Mouse (Mus musculus) intestine, embryonic 14.5 days (tissue): Measurements from ENCODE around the gene Prkra. TPM values are rescaled to one million over a fixed set of nuclear protein-coding genes. Genes with fewer than 3 reads are reported as not detected.
"Not testable (repeated sequence)": the region's sequence is repeated elsewhere in the genome, so short reads cannot be mapped to it uniquely, and the experiment has no call there.

Experiments
- ATAC-seq: fragments of 200-750 bp; cut with Nextera tagmentation; replicated peaks from 2 replicates; pipeline ENCODE4 v1.8.0; 2017; ENCODE audit warnings: low read depth, moderate number of reproducible peaks, moderate TSS enrichment, moderate library complexity; ENCODE audit not compliant: low FRiP score, low TSS enrichment
- DNase-seq: peaks from one replicate; pipeline ENCODE4 v3.0.0-alpha.2; 2018; ENCODE audit warnings: low spot score
- H3K27ac ChIP-seq: fragments of 300-500 bp; sonication (generic); 2 replicates; pipeline ENCODE4 v1.5.1; 2014; ENCODE audit warnings: low read depth, mild to moderate bottlenecking, control low read depth
- H3K27me3 ChIP-seq: fragments of 300-500 bp; sonication (generic); replicated peaks from 2 replicates; pipeline ENCODE4 v1.6.1; 2014; ENCODE audit warnings: low read length, control low read depth; ENCODE audit not compliant: control insufficient read depth, insufficient read depth
- H3K36me3 ChIP-seq: fragments of 300-500 bp; sonication (generic); 2 replicates; pipeline ENCODE4 v1.6.1; 2014; ENCODE audit warnings: low read length, control low read depth; ENCODE audit not compliant: control insufficient read depth, insufficient read depth
- H3K4me1 ChIP-seq: fragments of 300-500 bp; sonication (generic); replicated peaks from 2 replicates; pipeline ENCODE4 v1.6.1; 2014; ENCODE audit warnings: low read length, control low read depth, mixed read lengths; ENCODE audit not compliant: control insufficient read depth, insufficient read depth
- H3K4me2 ChIP-seq: fragments of 300-500 bp; sonication (generic); 2 replicates; pipeline ENCODE4 v1.6.1; 2014; ENCODE audit warnings: low read length
- H3K4me3 ChIP-seq: fragments of 300-500 bp; sonication (generic); 2 replicates; pipeline ENCODE4 v1.5.1; 2014; ENCODE audit warnings: low read depth, low read length, control low read depth, mixed read lengths
- H3K9ac ChIP-seq: fragments of 300-500 bp; sonication (generic); 2 replicates; pipeline ENCODE4 v1.6.1; 2014; ENCODE audit warnings: mild to moderate bottlenecking, low read length
- H3K9me3 ChIP-seq: fragments of 300-500 bp; sonication (generic); 2 replicates; pipeline ENCODE4 v1.6.1; 2016; ENCODE audit warnings: low read length, control low read depth; ENCODE audit not compliant: control insufficient read depth
- WGBS: fragments of 180-500 bp; shearing (Covaris S2); extraction: QIAGEN DNeasy Blood & Tissue Kit; methylation state at CpG from one replicate; pipeline ENCODE4 v1.1.7; 2014; 5-methylcytosine and 5-hydroxymethylcytosine counted together
- polyA plus RNA-seq: library from polyadenylated mRNA; unstranded; fragments of >200 nt; fragmentation: Nextera tagmentation; extraction: Ambion mirVana; gene quantifications from 2 replicates; pipeline ENCODE4 v1.2.1, GENCODE M21; 2014

The Prkra gene
- polyA plus RNA-seq, 1 experiment from 2014 or later: 52.5 TPM

DNA sequence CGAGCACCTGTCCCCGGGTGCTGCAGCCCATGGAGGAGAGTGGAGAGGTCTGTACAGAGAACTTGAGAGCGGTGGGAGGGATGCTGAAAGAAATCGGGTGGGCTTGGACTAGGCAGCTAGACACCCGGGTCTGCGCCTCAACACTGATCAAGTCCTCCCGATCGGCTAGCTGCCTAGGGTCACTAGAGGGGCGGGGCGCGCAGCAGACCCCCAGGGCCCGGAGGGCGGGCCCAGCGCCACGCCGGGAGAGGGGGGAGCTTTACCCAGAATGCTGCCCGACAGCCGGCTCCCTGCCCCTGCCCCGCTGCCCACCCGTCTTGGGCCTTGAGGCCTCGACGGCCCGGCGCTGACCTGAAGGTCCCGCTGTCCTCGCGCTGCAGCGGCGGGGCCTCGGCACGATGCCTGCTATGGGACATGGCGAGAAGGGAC, 360 bp downstream of the Prkra start:
- DNase-seq: peak; percentile 76
- peak overlapping the region; percentile 53 for H3K4me3 ChIP-seq
- peak overlapping the region; percentile 74; the same call in 1 of the 2 replicates for H3K27ac ChIP-seq
- WGBS: 1% methylated on average over 27 of the region's 32 CpGs
- peaks cover 4% of the 10 kb centered on the region; the same call in 1 of the 2 replicates for H3K36me3 ChIP-seq
- H3K27me3 ChIP-seq: no peaks in the 10 kb centered on the region
- peak overlapping the region; percentile 48 for H3K9ac ChIP-seq
- peak overlapping the region; percentile 80 for H3K4me2 ChIP-seq
- H3K9me3 ChIP-seq: no peaks in the 10 kb centered on the region
- H3K4me1 ChIP-seq: peaks cover 10% of the 10 kb centered on the region
- peak; percentile 32 for ATAC-seq

DNA sequence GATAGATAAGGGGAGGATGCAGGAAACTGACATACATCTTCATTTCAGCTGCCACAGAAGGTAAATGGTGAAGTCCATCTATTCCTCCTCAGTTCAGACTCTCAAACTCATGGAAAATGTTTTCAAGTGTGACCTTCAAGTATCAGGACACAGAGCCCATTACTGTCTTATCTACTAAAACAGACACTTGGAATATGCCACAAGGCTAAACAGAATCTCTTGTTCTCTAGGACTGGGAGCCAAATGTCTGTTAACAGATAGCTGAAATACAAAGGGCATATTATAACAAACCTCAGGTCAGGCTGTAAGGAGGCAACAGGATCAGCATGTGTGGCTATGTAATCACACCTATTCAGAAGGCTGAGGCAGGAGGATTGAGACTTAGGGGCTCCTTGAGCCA, 4.0 kb downstream of the Prkra start:
- Histone ChIP-seq H3K36me3 (peaks cover 38% of the 10 kb centered on the region), H3K4me1 (peaks cover 10% of the 10 kb centered on the region), H3K9me3 (no peaks in the 10 kb centered on the region), H3K9ac (no peak overlapping the region), H3K27ac (no peak overlapping the region), H3K27me3 (no peaks in the 10 kb centered on the region), H3K4me3 (no peak overlapping the region), H3K4me2 (no peak overlapping the region)
- DNase-seq (no peak), ATAC-seq (no peak)

DNA sequence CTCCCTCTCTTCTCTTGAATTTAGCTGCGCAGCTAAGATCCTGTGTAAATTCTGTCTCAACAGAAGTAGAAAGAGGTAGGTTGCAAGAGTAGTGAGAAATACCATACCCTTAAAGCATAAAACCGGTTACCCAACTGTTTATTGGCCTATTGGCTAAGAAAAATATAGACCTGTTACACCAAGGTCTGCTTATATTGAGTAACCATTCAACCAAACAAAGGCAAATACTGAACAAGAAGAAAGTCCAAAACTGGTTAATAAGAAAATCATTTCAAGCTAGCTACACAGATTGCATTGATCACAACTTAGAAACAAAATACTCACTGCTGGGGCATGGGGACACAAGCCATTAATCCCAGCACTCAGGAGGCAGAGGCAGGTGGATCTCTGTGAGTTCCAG, 8.2 kb downstream of the Prkra start:
- 88% methylated on average over 2 of the region's 2 CpGs for WGBS
- no peak overlapping the region for H3K4me2 ChIP-seq
- H3K4me3 ChIP-seq: no peak overlapping the region
- H3K9me3 ChIP-seq: no peaks in the 10 kb centered on the region
- ATAC-seq (no peak), DNase-seq (no peak)
- H3K27ac ChIP-seq: no peak overlapping the region
- peaks cover 74% of the 10 kb centered on the region for H3K36me3 ChIP-seq
- H3K9ac ChIP-seq: no peak overlapping the region
- H3K27me3 ChIP-seq: no peaks in the 10 kb centered on the region
- H3K4me1 ChIP-seq: no peaks in the 10 kb centered on the region

DNA sequence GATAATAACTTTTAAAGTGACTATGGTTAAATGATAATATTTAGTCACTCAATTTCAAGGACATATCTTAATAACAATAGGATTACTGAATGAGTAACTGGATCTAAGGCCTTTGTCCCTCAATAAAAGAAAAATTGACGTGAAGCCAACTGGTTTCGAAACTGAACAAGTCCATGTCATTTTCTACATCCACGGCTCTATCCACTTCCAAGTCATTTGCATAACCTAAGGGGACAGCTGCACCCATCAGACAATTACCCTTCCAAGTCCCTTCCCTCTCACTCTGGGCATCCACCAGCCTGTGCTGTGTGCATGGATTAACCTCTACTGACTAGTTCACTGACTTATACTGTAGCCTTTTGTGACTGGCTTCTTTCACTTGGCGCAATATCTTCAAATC, 16.2 kb downstream of the Prkra start:
- Histone ChIP-seq H3K9ac (no peak overlapping the region), H3K4me3 (no peak overlapping the region), H3K4me2 (no peak overlapping the region), H3K4me1 (no peaks in the 10 kb centered on the region), H3K27ac (no peak overlapping the region), H3K9me3 (no peaks in the 10 kb centered on the region), H3K27me3 (no peaks in the 10 kb centered on the region), H3K36me3 (peaks cover 84% of the 10 kb centered on the region)
- no peak for ATAC-seq
- 94% methylated on average over 4 of the region's 4 CpGs for WGBS
- no peak for DNase-seq

DNA sequence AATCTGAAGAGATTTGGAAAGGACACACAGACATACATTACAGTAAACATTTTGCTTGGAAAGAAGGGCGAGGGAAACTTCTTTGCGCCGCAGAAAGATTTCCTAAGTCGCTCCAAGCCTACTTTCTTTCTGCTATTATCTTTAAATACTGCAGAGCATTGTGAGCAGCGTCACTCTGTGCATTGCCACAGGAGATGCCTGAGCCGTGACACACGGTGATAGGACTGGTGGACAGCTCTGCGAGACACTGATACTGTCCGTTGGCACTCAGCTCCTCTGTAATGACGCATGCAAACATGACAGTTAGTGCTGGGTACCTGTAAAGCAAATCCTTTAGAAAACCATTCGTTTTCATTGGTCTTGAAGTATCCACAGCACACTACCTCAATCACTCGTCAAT, 17.5 kb downstream of the Prkra start:
- Histone ChIP-seq H3K4me3 (no peak overlapping the region), H3K9me3 (0 out of 2 replicates have a peak, but pooled peaks cover 3% of the 10 kb centered on the region), H3K36me3 (peaks cover 74% of the 10 kb centered on the region), H3K4me1 (no peaks in the 10 kb centered on the region), H3K9ac (no peak overlapping the region), H3K4me2 (no peak overlapping the region), H3K27ac (no peak overlapping the region), H3K27me3 (no peaks in the 10 kb centered on the region)
- 92% methylated on average over 12 of the region's 12 CpGs for WGBS
- DNase-seq (peak; percentile 36), ATAC-seq (no peak)

DNA sequence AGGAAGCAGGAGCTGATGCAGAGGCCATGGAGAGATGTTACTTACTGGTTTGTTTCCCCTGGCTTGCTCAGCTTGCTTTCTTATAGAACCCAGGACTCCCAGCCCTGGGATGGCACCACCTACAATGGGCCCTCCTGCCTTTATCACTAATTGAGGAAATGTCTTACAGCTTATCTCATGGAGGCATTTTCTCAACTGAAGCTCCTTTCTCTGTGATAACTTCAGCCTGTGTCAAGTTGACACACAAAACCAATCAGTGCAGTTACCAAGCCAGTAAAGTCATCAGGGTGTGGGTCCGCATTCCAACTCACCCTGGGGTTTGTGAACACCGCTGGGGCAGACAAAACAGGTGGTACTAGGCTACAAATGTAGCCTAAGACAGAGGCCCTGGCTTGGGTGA, 25.5 kb downstream of the Prkra start:
- ATAC-seq: not testable (repeated sequence)

DNA sequence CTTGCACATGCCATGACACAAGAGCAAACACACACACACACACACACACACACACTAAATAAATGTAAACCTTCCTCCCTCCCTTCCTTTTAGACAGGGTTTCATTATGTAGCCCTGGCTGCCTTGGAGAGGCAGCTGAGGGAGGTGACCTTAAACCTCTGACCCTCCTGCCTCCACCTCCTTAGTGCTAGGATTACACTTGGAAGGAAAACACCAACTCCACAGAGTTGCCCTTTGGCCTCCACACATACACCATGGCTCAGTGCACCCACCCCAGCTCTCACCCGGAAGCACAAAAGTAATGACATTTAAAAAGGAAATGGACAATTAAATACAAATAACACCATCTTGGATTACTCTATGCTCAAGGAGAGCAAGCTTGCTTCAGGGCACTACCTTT, 26.1 kb downstream of the Prkra start:
- no peaks in the 10 kb centered on the region for H3K4me1 ChIP-seq
- peaks cover 18% of the 10 kb centered on the region for H3K36me3 ChIP-seq
- no peak overlapping the region for H3K27ac ChIP-seq
- H3K4me3 ChIP-seq: no peak overlapping the region
- WGBS: 65% methylated on average over 1 of the region's 1 CpGs
- H3K9me3 ChIP-seq: 0 out of 2 replicates have a peak, but pooled peaks cover 3% of the 10 kb centered on the region
- H3K9ac ChIP-seq: no peak overlapping the region
- DNase-seq (no peak), ATAC-seq (no peak)
- no peak overlapping the region for H3K4me2 ChIP-seq
- H3K27me3 ChIP-seq: no peaks in the 10 kb centered on the region

More for the DNA sequence above, 25.5 kb downstream of the Prkra start:
- WGBS: 87% methylated on average over 2 of the region's 2 CpGs
- not testable (repeated sequence) for H3K4me1 ChIP-seq, H3K27ac ChIP-seq, DNase-seq, H3K4me2 ChIP-seq, H3K27me3 ChIP-seq, H3K9ac ChIP-seq, H3K4me3 ChIP-seq, H3K9me3 ChIP-seq
- H3K36me3 ChIP-seq: peaks cover 24% of the 10 kb centered on the region

DNA sequence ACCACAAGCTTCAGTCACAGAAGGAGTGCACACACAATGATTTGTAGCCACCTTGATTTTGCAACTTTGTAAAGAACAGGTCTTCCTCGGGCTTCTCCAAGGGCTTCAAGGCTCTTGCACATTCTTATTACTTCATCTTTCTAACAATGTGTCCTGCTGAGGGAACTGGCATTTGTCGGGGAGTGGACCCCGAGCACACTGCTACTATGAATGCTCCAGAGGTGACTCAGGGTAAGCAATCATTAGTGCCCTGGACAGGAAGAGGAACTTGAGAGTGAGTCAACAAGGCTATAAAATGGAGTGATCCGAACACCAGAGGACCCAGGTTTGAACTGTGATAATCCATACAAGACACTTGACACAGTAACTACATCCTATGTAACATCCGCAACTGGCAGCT, 27.6 kb downstream of the Prkra start:
- Histone ChIP-seq H3K9me3 (no peaks in the 10 kb centered on the region), H3K27me3 (no peaks in the 10 kb centered on the region), H3K4me3 (no peak overlapping the region), H3K9ac (no peak overlapping the region), H3K27ac (no peak overlapping the region), H3K36me3 (0 out of 2 replicates have a peak, but pooled peaks cover 14% of the 10 kb centered on the region), H3K4me2 (no peak overlapping the region), H3K4me1 (no peaks in the 10 kb centered on the region)
- DNase-seq: no peak
- 83% methylated on average over 5 of the region's 5 CpGs for WGBS
- ATAC-seq: no peak

DNA sequence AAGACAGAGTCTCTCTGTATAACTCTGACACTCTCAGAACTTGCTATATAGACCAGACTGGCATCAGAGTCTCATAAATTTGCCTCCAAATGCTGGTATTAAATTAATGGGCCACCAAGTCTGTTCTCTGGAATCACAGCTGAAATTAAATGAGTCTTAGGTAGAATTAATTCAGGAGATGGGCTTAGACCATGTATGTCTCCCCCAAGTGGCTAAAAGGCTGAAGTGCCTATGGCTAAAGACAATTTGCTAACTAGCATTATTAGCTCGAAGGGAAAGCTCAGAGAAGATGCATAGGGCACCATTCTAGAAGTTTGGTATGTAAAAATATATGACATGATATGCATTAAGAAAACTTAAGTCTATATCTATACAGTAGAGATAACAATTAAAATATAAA, 29.7 kb downstream of the Prkra start:
- Histone ChIP-seq H3K27ac (no peak overlapping the region), H3K9ac (no peak overlapping the region), H3K36me3 (no peaks in the 10 kb centered on the region), H3K27me3 (no peaks in the 10 kb centered on the region), H3K4me2 (no peak overlapping the region), H3K4me3 (no peak overlapping the region), H3K4me1 (no peaks in the 10 kb centered on the region), H3K9me3 (no peaks in the 10 kb centered on the region)
- ATAC-seq (no peak), DNase-seq (no peak)
- WGBS: 43% methylated on average over 1 of the region's 1 CpGs
